Comparison of ENCODE assay signal across 1 mouse cellular context in the genomic region with DNA sequence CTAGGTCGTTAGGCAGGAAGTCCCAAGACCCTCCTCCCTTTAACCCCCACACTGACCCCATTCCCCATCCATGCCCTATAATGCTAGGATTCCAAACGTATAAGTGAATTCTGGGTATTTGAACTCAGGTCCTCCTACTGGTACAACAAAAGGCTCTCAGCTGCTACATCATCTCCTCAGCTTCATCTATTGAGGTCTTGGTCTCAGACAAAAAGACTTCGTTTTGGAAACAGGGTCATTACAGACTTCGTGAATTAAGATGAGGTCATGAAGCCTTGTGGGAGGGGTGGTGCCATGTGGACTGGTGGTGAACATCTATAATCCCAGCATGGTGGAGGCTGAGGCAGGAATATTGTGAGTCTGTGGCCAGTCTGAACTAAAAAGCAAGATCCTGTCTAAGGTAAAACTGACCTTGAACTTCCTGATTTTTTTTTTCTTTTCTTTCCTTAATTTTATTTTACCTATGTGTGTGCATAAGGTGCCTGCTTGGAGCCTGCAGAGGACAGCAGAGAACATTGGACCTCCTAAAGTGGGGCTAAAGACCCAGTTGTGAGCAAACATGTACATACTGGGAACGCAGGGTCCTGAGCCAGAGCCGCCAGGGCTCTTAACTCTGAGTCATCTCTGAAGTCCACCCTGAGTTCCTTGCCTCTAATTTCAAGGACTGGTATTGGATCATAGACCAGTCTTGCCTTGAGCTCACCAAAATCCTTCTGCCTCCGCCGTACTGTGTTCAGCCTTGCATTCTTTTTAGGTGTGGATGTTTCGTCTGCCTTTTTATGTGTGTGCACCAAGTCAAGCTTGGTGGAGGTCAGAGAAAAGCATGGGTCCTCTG.
TF ChIP-seq lines count a peak whose summit lies in the region.

No protein-coding gene starts in this region.

TF ChIP-seq in CH12.LX, 34 proteins besides CTCF, POLR2A, EP300 and RAD21:
- TF ChIP-seq CHD1 (IDR thresholded peaks at IDR 0.05; ENCODE audit: low read depth, low read length) (0 out of 2 replicates have a peak, but pooled peaks have one; percentile 44), JUND (conservative IDR thresholded peaks at IDR 0.05; ENCODE audit: low read depth, low read length) (no peak), IRF4 (IDR thresholded peaks at IDR 0.05; ENCODE audit: low read depth, low read length) (peak; percentile 67), MAX (IDR thresholded peaks at IDR 0.05; ENCODE audit: low read length) (0 out of 2 replicates have a peak, but pooled peaks have one; percentile 37)
TF ChIP-seq in CH12.LX: peak in this region for 3.
